Mouse (Mus musculus) limb, embryonic 13.5 days (tissue): ENCODE data around the gene Rnf24. TPM values are rescaled to one million over a fixed set of nuclear protein-coding genes. Genes with fewer than 3 reads are reported as not detected.
A peak's percentile ranks its signal among the peaks of the same experiment; 100 is the strongest.
"Not testable (repeated sequence)": the region's sequence is repeated elsewhere in the genome, so short reads cannot be mapped to it uniquely, and the experiment has no call there.

Source experiments
- ATAC-seq: fragments of 200-750 bp; cut with Nextera tagmentation; 2 replicates; pipeline ENCODE4 v1.8.0; 2017; ENCODE audit warnings: low read depth, moderate number of reproducible peaks, moderate TSS enrichment; ENCODE audit not compliant: low FRiP score
- H3K27ac ChIP-seq: fragments of 300-500 bp; sonication (generic); 2 replicates; pipeline ENCODE4 v1.5.1; 2015; ENCODE audit warnings: inconsistent platforms, mild to moderate bottlenecking, moderate library complexity
- H3K27me3 ChIP-seq: fragments of 300-500 bp; sonication (generic); 2 replicates; pipeline ENCODE4 v1.6.1; 2015; ENCODE audit warnings: mild to moderate bottlenecking, inconsistent platforms
- H3K36me3 ChIP-seq: fragments of 300-500 bp; sonication (generic); 2 replicates; pipeline ENCODE4 v1.6.1; 2015; ENCODE audit warnings: inconsistent platforms, mild to moderate bottlenecking, moderate library complexity
- H3K4me1 ChIP-seq: fragments of 300-500 bp; sonication (generic); 2 replicates; pipeline ENCODE4 v1.6.1; 2015; ENCODE audit warnings: inconsistent platforms
- H3K4me2 ChIP-seq: fragments of 300-500 bp; sonication (generic); replicated peaks from 2 replicates; pipeline ENCODE4 v1.6.1; 2015; ENCODE audit warnings: inconsistent platforms, mild to moderate bottlenecking, moderate library complexity
- H3K4me3 ChIP-seq: fragments of 300-500 bp; sonication (generic); 2 replicates; pipeline ENCODE4 v1.5.1; 2015; ENCODE audit warnings: moderate library complexity, mild to moderate bottlenecking, inconsistent platforms
- H3K9ac ChIP-seq: fragments of 300-500 bp; sonication (generic); 2 replicates; pipeline ENCODE4 v1.6.1; 2015; ENCODE audit warnings: mild to moderate bottlenecking, inconsistent platforms
- H3K9me3 ChIP-seq: fragments of 300-500 bp; sonication (generic); 2 replicates; pipeline ENCODE4 v1.6.1; 2016; ENCODE audit warnings: inconsistent platforms
- WGBS: fragments of 180-500 bp; shearing (Covaris S2); methylation state at CpG from one replicate; pipeline ENCODE4 v1.1.7; 2015; 5-methylcytosine and 5-hydroxymethylcytosine counted together
- polyA plus RNA-seq: library from polyadenylated mRNA; unstranded; fragments of >200 nt; fragmentation: Nextera tagmentation; extraction: Ambion mirVana; gene quantifications from 2 replicates; pipeline ENCODE4 v1.2.1, GENCODE M21; 2015

Rnf24 gene
- polyA plus RNA-seq, 1 experiment from 2014 or later: 10.5 TPM

DNA sequence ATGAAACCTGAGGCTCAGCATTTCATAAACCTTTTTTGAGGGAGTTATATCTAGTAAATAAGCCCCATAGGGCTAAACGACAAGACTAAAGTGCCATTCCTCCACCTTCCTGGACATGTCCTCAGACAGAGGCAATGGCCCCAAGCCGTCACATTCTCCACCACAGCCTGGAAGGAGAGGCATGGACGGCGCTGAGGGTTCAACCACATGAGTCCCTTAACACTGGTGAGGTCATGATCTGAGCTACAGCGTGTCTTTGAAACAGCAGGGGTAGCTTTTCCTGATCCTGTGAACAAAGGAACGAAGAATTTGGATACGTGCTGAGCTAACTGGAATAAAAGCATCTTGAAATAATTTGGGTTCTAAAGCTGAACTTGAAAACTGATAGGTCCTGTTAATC is 54.0 kb downstream of the Rnf24 start:
- peaks cover 78% of the 10 kb centered on the region for H3K36me3 ChIP-seq
- H3K27me3 ChIP-seq, H3K9me3 ChIP-seq, H3K4me2 ChIP-seq, H3K9ac ChIP-seq, ATAC-seq, H3K4me1 ChIP-seq, H3K4me3 ChIP-seq, H3K27ac ChIP-seq: not testable (repeated sequence)
- WGBS: 56% methylated on average over 7 of the region's 7 CpGs

DNA sequence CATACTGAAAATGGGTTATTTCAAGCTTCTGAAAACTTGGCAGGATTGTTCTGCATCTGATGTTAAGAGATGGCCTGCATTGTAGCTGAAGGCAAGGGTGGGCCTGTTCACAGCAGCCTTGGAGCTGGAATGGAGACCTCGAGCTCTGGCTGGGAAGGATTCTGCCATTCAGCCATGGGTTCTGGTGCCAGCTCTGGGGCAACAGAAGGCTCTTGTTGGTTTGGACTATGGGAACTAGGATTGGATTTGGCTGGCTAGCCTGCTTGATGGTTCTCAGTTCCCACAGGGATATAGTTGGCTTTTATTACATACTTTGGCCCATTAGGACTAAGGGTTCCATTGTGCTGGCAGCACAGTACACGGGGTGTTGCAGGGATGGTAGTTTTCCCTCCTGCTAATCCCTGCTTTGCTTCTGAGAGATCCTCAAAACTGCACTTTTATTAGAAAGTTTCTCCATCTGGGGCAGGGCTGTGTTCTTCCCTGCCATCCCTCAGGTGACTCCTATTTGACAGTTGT is 55.9 kb downstream of the Rnf24 start:
- no peak for ATAC-seq
- H3K4me1 ChIP-seq: 0 out of 2 replicates have a peak, but pooled peaks cover 3% of the 10 kb centered on the region
- H3K9me3 ChIP-seq: no peaks in the 10 kb centered on the region
- 79% methylated on average over 2 of the region's 2 CpGs for WGBS
- H3K36me3 ChIP-seq: peaks cover 78% of the 10 kb centered on the region
- H3K27ac ChIP-seq: no peak overlapping the region
- no peak overlapping the region for H3K9ac ChIP-seq
- no peaks in the 10 kb centered on the region for H3K27me3 ChIP-seq
- H3K4me3 ChIP-seq: no peak overlapping the region
- H3K4me2 ChIP-seq: no peak overlapping the region

GRCm38 (mm10) chr2:131290669-131291068 is 62.0 kb downstream of the Rnf24 start:
- Histone ChIP-seq H3K4me1 (no peaks in the 10 kb centered on the region), H3K9me3 (no peaks in the 10 kb centered on the region), H3K36me3 (peaks cover 79% of the 10 kb centered on the region), H3K4me3 (no peak overlapping the region), H3K9ac (no peak overlapping the region), H3K27me3 (no peaks in the 10 kb centered on the region), H3K4me2 (no peak overlapping the region), H3K27ac (no peak overlapping the region)
- 0 out of 2 replicates have a peak, but pooled peaks have one; percentile 24 for ATAC-seq

DNA sequence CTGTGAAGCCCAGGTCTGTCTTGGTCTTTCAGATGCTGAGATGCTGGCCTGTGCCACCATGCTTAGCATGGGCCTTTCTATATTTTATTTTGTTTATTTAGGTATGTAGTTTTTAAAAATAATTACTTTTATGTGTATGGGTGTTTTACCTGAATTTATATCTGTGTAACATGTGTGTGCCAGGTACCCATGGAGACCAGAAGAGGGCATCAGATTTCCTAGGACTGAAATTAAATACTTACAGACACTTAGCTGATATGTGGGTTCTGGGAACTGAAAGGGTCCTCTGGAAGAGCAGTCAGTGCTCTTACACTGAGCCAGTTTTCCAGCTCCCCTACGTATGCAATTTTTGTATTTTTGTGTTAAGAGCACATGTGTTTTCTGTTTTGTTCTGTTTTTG is 66.4 kb downstream of the Rnf24 start:
- H3K4me2 ChIP-seq: no peak overlapping the region
- no peak overlapping the region for H3K27ac ChIP-seq
- H3K4me1 ChIP-seq: no peaks in the 10 kb centered on the region
- ATAC-seq: no peak
- no peak overlapping the region for H3K9ac ChIP-seq
- H3K9me3 ChIP-seq: no peaks in the 10 kb centered on the region
- WGBS: 62% methylated on average over 1 of the region's 1 CpGs
- no peak overlapping the region for H3K4me3 ChIP-seq
- peaks cover 70% of the 10 kb centered on the region for H3K36me3 ChIP-seq
- no peaks in the 10 kb centered on the region for H3K27me3 ChIP-seq

DNA sequence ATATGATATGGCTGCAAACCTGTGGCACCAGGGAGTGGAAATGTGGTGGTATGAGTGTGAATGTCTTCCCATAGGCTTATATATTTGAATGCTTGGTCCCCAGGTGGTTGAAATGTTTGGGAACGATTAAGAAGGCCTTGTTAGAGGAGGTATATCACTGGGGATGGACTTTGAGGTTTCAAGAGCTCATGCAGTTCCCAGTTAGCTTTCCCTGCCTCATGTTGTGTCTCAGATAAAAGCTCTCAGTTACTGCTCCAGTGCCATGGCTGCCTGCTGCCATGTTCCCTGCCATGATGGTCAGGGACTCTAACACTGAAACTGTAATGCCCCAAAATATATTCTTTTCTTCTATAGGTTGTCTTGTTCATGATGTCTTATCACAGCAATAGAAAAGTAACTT is 71.1 kb downstream of the Rnf24 start:
- no peaks in the 10 kb centered on the region for H3K4me1 ChIP-seq
- 78% methylated on average over 1 of the region's 1 CpGs for WGBS
- no peak overlapping the region for H3K4me2 ChIP-seq
- no peak overlapping the region for H3K4me3 ChIP-seq
- H3K9ac ChIP-seq: no peak overlapping the region
- peaks cover 76% of the 10 kb centered on the region for H3K36me3 ChIP-seq
- no peak for ATAC-seq
- H3K27me3 ChIP-seq: no peaks in the 10 kb centered on the region
- no peaks in the 10 kb centered on the region for H3K9me3 ChIP-seq
- H3K27ac ChIP-seq: no peak overlapping the region

DNA sequence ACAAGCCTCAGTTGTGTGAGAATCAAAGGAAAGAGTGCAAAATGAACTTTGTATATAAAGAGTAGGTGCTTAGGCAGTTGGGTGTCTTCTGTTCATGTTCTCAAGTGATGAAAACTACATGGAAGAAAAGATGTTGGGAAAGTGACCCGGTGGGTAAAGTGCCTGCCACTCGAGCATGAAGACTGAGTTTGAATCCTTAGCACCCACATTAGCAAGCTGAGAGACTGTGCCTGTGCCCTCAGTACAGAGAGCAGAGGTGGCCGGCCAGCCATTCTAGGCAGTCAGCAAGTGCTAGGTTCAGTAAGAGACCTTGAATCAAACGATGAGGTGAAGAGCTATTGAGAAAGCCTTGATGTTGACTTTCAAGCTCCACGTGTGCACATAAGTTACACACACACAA is 76.0 kb downstream of the Rnf24 start:
- Histone ChIP-seq H3K36me3 (peaks cover 74% of the 10 kb centered on the region), H3K9ac (no peak overlapping the region), H3K27ac (no peak overlapping the region), H3K4me1 (no peaks in the 10 kb centered on the region), H3K27me3 (no peaks in the 10 kb centered on the region), H3K4me3 (no peak overlapping the region), H3K4me2 (no peak overlapping the region), H3K9me3 (no peaks in the 10 kb centered on the region)
- WGBS: 89% methylated on average over 5 of the region's 5 CpGs
- ATAC-seq: no peak

GRCm38 (mm10) chr2:131275493-131275892 is 77.2 kb downstream of the Rnf24 start:
- no peaks in the 10 kb centered on the region for H3K27me3 ChIP-seq
- no peaks in the 10 kb centered on the region for H3K9me3 ChIP-seq
- H3K27ac ChIP-seq: no peak overlapping the region
- no peak overlapping the region for H3K9ac ChIP-seq
- 96% methylated on average over 3 of the region's 3 CpGs for WGBS
- no peak overlapping the region for H3K4me2 ChIP-seq
- no peaks in the 10 kb centered on the region for H3K4me1 ChIP-seq
- H3K36me3 ChIP-seq: peaks cover 62% of the 10 kb centered on the region
- H3K4me3 ChIP-seq: no peak overlapping the region
- no peak for ATAC-seq

GRCm38 (mm10) chr2:131265056-131265455 is 87.6 kb downstream of the Rnf24 start:
- peaks cover 6% of the 10 kb centered on the region; the same call in 1 of the 2 replicates for H3K36me3 ChIP-seq
- H3K27ac ChIP-seq: no peak overlapping the region
- no peaks in the 10 kb centered on the region for H3K27me3 ChIP-seq
- WGBS: 73% methylated on average over 2 of the region's 2 CpGs
- no peak overlapping the region for H3K9ac ChIP-seq
- H3K4me3 ChIP-seq: no peak overlapping the region
- H3K9me3 ChIP-seq: no peaks in the 10 kb centered on the region
- ATAC-seq: no peak
- H3K4me2 ChIP-seq: peak overlapping the region; percentile 73; the same call in 1 of the 2 replicates
- H3K4me1 ChIP-seq: peaks cover 31% of the 10 kb centered on the region

GRCm38 (mm10) chr2:131264027-131264426 is 88.7 kb downstream of the Rnf24 start:
- Histone ChIP-seq H3K4me2 (peak overlapping the region; percentile 73), H3K36me3 (0 out of 2 replicates have a peak, but pooled peaks cover under 1% of the 10 kb centered on the region), H3K27me3 (no peaks in the 10 kb centered on the region), H3K27ac (no peak overlapping the region), H3K4me1 (peaks cover 31% of the 10 kb centered on the region), H3K9ac (peak overlapping the region; percentile 40; the same call in 1 of the 2 replicates), H3K9me3 (no peaks in the 10 kb centered on the region), H3K4me3 (peak overlapping the region; percentile 76)
- ATAC-seq: no peak
- 77% methylated on average over 6 of the region's 6 CpGs for WGBS

GRCm38 (mm10) chr2:131262680-131263670 is 89.7 kb downstream of the Rnf24 start:
- peaks cover 31% of the 10 kb centered on the region for H3K4me1 ChIP-seq
- ATAC-seq: peak; percentile 76
- under 1% methylated on average over 58 of the region's 59 CpGs for WGBS
- peak overlapping the region; percentile 76 for H3K4me3 ChIP-seq
- no peaks in the 10 kb centered on the region for H3K27me3 ChIP-seq
- H3K27ac ChIP-seq: peak overlapping the region; percentile 99
- no peaks in the 10 kb centered on the region for H3K36me3 ChIP-seq
- no peaks in the 10 kb centered on the region for H3K9me3 ChIP-seq
- H3K4me2 ChIP-seq: peak overlapping the region; percentile 73
- peak overlapping the region; percentile 98 for H3K9ac ChIP-seq

GRCm38 (mm10) chr2:131262213-131262672 is 90.4 kb downstream of the Rnf24 start, which contains the start of gene Pank2:
Gene Pank2 (plus strand): TSS chr2:131262495.
- no peaks in the 10 kb centered on the region for H3K9me3 ChIP-seq
- ATAC-seq: peak; percentile 99
- peaks cover 31% of the 10 kb centered on the region for H3K4me1 ChIP-seq
- peak within 1 kb of the TSS; percentile 73 for H3K4me2 ChIP-seq
- WGBS: under 1% methylated on average over 47 of the region's 49 CpGs
- H3K9ac ChIP-seq: peak within 1 kb of the TSS; percentile 98
- no peaks in the 10 kb centered on the region for H3K27me3 ChIP-seq
- H3K4me3 ChIP-seq: peak within 1 kb of the TSS; percentile 76
- H3K36me3 ChIP-seq: no peaks in the 10 kb centered on the region
- H3K27ac ChIP-seq: peak within 1 kb of the TSS; percentile 99

GRCm38 (mm10) chr2:131261481-131262212 is 91.0 kb downstream of the Rnf24 start:
- 2% methylated on average over 10 of the region's 10 CpGs for WGBS

More at GRCm38 (mm10) chr2:131261481-131262212, 91.0 kb downstream of the Rnf24 start:
- Histone ChIP-seq H3K9ac (peak overlapping the region; percentile 75), H3K27ac (peak overlapping the region; percentile 94), H3K9me3 (no peaks in the 10 kb centered on the region), H3K4me3 (peak overlapping the region; percentile 76), H3K4me1 (peaks cover 31% of the 10 kb centered on the region), H3K27me3 (no peaks in the 10 kb centered on the region), H3K36me3 (no peaks in the 10 kb centered on the region), H3K4me2 (peak overlapping the region; percentile 73)
- ATAC-seq: peak; percentile 74
